Mouse (Mus musculus) lung, postnatal 10 days (tissue): ENCODE results near the gene Abhd5.
"Not testable (repeated sequence)": the region's sequence is repeated elsewhere in the genome, so short reads cannot be mapped to it uniquely, and the experiment has no call there.

ENCODE experiments used
- DNase-seq: peaks from one replicate; pipeline ENCODE4 v3.0.0; 2021

Abhd5 gene

GRCm38 (mm10) chr9:122351303-122352024 lies at the start of gene Abhd5:
Gene Abhd5, plus strand, starts transcription at chr9:122351608.
- peak; percentile 98 for DNase-seq

DNA sequence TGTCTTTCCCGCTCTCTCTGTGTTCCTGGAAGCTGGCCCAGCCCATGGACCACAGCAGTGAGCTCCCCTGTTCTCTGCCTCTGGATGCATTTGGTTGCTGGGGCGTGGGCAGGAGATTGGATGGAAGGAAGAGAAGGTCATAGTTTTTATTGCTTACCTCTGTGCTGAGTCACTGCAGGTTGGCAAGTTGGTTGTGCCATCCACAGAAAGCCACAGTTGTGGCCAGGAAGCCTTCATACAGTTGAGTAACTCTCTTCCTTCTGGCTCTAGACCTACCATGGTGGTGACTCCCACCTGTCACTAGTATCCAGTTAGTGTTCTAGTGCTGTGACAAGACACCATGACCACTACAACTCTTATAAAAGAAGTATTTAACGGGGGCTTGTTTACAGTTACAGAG lies 46.1 kb upstream of the Abhd5 start:
- no peak for DNase-seq

DNA sequence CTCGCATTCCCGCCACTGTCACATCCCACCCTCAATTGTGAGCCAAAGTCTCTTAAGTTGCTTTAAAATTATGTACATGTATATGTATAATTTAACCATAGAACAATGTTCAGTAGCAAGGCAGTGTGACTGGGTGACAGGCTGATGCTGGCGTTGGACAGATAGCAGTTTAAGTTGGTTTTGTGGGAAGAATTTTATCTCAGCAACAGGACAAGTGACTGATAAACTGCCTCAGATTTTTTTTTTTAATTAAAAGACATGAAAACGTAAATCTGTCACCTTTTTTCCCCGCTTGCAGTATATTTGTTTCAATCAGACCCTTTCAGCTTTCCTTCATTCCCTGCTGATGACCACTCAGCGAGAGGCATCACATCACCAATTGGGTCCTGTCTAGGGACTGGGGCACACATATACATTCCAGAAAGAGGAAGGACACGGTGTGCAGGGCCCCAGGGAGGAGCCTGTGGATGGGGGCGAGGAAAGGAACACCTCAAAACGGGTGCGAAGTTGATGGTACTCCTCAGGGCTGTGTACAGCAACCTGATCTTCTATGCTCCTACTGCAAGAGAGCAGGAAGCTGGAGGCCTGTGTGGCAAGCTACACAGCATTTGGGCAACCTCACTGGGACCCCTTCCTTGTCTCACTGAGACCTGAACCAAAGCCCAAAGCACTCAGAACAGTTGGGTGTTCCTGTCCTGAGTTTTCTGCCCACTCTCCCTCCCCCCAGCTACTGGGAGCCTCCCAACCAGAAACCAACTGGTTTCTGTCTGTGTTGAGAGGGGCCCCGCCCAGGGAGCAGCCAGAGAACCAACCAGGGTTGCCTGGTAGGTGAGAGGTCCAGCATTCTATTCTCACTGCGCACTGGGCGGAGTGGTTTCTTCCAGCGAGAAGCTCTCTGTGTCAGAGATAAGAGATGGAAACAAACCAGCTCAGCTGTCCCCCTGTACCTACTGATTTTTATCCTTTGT lies 42.1 kb upstream of the Abhd5 start:
- DNase-seq: peak; percentile 52

- DNase-seq: peak; percentile 89
Measured at GRCm38 (mm10) chr9:122310613-122311049, 40.8 kb upstream of the Abhd5 start.

DNA sequence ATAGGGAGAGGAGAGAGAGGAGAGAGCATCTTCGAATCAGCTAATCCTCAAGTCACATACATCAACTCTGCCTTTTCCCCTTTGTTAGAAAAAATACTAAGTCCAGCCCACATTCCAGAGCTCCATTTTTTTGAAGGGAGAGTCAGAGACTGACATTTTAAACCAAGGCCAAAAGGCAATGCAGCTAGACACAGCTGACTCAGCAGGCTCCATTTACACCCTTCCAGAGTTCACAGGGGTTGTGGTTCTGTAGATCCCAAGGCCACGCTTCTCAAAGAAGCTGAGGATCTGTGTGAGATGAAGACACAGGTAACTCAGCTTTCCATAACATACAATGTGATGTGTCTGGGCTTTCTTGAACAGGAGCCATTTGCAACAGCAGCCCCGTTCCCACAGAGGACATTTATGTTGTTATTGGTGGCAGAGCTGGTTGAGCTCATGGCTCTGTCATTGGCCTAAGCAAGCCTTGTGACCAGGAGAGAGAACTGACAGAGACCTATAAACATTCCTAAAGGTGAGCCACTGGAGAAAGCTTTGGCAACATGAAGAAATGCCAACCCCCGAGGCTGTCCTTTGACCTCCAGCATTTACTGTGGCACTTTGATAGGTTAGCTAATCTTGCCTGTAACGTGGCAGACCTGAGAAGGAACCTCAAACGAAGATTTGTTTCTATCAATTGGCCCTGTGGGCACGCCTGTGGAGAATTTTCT lies 40.2 kb upstream of the Abhd5 start:
- peak; percentile 24 for DNase-seq

GRCm38 (mm10) chr9:122312296-122312990 lies 39.0 kb upstream of the Abhd5 start:
- DNase-seq: no peak

- DNase-seq: not testable (repeated sequence)
Measured at GRCm38 (mm10) chr9:122313128-122313527, 38.3 kb upstream of the Abhd5 start.

DNA sequence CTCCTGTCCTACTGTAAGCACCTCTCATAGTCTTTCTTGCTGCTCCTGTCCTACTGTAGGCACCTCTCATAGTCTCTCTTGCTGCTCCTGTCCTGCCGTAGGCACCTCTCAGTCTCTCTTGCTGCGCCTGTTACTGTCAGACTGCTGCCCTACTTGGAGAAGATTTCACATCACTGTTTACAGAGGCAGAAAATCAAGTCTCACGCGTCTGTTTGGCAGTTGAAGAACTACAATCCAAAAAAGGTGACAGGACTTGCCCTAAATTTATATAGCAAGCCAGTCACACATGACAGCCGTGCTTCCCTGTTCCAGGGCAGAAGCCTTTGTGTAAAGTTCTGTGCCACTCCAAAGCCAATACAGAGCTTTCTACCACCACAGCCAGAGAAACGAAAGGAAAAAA lies 37.0 kb upstream of the Abhd5 start:
- no peak for DNase-seq

DNA sequence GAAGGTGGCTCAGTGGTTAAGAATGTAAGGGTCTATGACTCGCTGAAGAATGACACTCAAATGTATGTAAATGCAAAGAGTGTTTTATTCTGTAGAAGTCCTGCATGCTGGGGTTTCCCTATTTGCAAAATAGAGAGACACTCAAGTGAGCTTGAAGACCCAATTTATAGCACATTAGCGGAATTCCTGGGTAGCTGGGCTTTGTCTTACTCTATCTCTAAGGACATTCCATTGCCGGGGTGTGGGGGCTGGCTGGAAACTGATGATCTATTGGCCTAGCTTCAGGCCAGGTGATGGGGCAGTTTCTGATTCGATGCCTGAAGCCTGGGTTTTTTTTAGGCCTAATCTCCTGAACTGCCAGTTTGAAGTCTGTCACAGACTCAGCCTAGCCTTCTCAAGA lies 36.5 kb upstream of the Abhd5 start:
- no peak for DNase-seq

- no peak for DNase-seq
Measured at GRCm38 (mm10) chr9:122315501-122315900, 35.9 kb upstream of the Abhd5 start.

- DNase-seq: no peak
Measured at GRCm38 (mm10) chr9:122316562-122316961, 34.8 kb upstream of the Abhd5 start.

- DNase-seq: no peak
Measured at GRCm38 (mm10) chr9:122320626-122321025, 30.8 kb upstream of the Abhd5 start.

DNA sequence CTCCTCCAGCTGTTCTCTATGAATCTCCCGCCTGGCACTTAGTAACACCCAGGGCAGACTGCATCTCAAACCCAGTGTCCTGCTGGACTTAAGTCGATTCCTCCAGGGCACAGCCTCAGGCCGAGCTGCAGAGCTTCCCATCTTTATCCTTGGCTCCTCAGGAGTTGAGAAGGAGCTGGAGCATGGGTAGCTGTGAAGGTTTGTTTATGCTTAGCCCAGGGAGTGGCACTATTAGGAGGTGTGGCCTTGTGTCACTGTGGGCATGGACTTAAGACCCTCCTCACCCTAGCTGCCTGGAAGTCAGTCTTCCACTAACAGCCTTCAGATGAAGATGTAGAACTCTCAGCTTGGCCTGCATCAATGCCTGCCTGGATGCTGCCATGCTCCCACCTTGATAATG lies 29.1 kb upstream of the Abhd5 start:
- no peak for DNase-seq

GRCm38 (mm10) chr9:122325996-122326395 lies 25.4 kb upstream of the Abhd5 start:
- DNase-seq: no peak

GRCm38 (mm10) chr9:122328199-122328598 lies 23.2 kb upstream of the Abhd5 start:
- DNase-seq: no peak

DNA sequence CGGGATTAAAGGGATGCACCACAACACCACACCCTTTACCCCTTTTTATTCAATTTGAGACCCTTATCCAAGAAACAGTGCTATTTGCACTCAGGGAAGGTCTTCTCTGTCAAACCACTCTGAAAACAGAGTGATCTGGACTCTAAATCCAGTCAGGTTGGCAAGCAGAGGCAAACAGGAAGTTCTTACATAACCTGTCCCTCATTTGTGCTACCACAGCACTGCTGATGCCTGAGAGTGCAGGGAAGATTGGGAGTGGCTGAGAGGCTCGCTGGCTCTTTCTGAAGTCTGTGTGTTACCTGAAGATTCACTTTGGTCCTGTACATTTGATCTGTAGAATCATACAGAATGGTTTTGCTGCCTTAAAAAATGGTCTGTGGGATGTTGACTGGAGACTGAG lies 14.7 kb upstream of the Abhd5 start:
- DNase-seq: no peak

DNA sequence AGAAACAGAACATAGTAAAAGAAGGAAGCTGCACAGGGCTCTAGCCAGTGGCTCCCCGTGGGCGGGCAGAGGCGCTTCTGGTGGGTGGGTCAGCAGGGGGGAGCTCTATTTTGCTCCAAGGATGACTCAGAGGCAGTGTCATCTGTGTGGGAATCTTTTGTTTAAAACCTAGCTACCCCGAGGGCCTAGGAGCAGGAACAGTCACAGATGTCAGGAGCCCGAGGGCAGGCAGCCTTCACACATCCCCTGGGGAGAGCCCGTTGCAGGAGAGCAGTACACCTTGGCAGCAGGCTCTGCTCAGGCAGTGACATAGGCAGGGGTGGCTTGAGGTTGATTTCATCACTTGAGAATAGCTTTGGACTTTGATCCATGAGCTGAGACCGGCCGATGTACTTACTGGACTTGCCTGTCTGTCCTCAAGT lies 13.9 kb upstream of the Abhd5 start:
- peak; percentile 19 for DNase-seq

- no peak for DNase-seq
Measured at GRCm38 (mm10) chr9:122339972-122340371, 11.4 kb upstream of the Abhd5 start.

GRCm38 (mm10) chr9:122343399-122343798 lies 8.0 kb upstream of the Abhd5 start:
- no peak for DNase-seq

- no peak for DNase-seq
Measured at GRCm38 (mm10) chr9:122344560-122344959, 6.8 kb upstream of the Abhd5 start.

DNA sequence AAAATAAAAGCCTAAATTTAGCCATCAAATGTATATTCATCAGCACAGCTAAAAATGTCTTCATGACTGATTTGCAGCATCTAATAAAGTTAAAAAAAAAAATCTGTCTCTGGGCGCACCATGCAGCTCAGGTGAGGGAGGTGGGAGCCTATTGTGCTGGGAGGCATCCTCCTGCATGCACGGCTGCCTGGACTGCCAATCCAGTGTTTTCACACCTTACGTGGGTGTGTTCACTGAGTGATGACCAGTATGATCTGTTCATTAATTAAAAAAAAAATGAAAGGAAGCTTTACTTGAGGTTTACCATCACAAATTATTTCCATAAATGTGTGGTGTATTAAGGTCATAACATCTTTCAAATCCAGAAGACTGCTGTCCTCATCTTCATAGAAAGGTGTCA lies 6.1 kb upstream of the Abhd5 start:
- no peak for DNase-seq

- DNase-seq: no peak
Measured at GRCm38 (mm10) chr9:122346059-122346458, 5.3 kb upstream of the Abhd5 start.

DNA sequence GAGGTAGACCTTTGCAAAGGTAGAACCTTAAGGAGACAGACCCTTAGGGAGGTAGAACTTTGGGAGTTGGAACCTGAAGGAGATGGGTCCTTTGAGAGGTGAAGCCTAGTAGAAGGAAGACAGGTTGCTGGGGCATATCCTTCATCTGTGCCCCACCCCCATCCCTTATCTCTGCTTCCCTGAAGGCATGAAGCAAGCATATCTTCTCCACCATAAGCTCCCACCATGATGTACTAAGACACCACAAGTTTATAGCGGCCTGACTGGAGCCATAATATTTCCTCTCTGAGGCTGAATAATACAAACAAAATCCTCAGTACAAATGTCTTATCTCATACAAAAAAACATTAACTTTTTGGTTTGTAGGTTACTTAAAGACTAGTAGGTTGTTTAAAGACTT lies 3.5 kb upstream of the Abhd5 start:
- no peak for DNase-seq
